Mouse (Mus musculus) kidney, postnatal 0 days (tissue): ENCODE data around the gene Tulp4. TPM values are rescaled to one million over a fixed set of nuclear protein-coding genes. Genes with fewer than 3 reads are reported as not detected.

ENCODE experiments used
- ATAC-seq: fragments of 200-750 bp; cut with Nextera tagmentation; replicated peaks from 2 replicates; pipeline ENCODE4 v1.8.0; 2017; ENCODE audit warnings: low read depth, moderate number of reproducible peaks, moderate TSS enrichment, moderate library complexity; ENCODE audit not compliant: low FRiP score
- DNase-seq: peaks from one replicate; pipeline ENCODE4 v3.0.0-alpha.2; 2016; ENCODE audit warnings: low spot score
- H3K27ac ChIP-seq: fragments of 300-500 bp; sonication (generic); 2 replicates; pipeline ENCODE4 v1.5.1; 2014; ENCODE audit warnings: mild to moderate bottlenecking
- H3K27me3 ChIP-seq: fragments of 300-500 bp; sonication (generic); 2 replicates; pipeline ENCODE4 v1.6.1; 2014; ENCODE audit warnings: low read length, mixed read lengths; ENCODE audit not compliant: insufficient read depth
- H3K36me3 ChIP-seq: fragments of 300-500 bp; sonication (generic); 2 replicates; pipeline ENCODE4 v1.6.1; 2014; ENCODE audit warnings: low read length, mixed read lengths; ENCODE audit not compliant: insufficient read depth
- H3K4me1 ChIP-seq: fragments of 300-500 bp; sonication (generic); replicated peaks from 2 replicates; pipeline ENCODE4 v1.6.1; 2014; ENCODE audit warnings: antibody characterized with exemption, low read length, mixed read lengths; ENCODE audit not compliant: insufficient read depth
- H3K4me2 ChIP-seq: fragments of 300-500 bp; sonication (generic); 2 replicates; pipeline ENCODE4 v1.6.1; 2014; ENCODE audit warnings: mild to moderate bottlenecking, low read length, moderate library complexity, mixed read lengths
- H3K4me3 ChIP-seq: fragments of 300-500 bp; sonication (generic); replicated peaks from 2 replicates; pipeline ENCODE4 v1.5.1; 2014; ENCODE audit warnings: low read depth, low read length
- H3K9ac ChIP-seq: fragments of 300-500 bp; sonication (generic); 2 replicates; pipeline ENCODE4 v1.6.1; 2014; ENCODE audit warnings: low read depth, low read length
- H3K9me3 ChIP-seq: fragments of 300-500 bp; sonication (generic); replicated peaks from 2 replicates; pipeline ENCODE4 v1.6.1; 2016; ENCODE audit warnings: low read length, inconsistent platforms, mixed read lengths
- CTCF ChIP-seq: IDR thresholded peaks from 2 replicates; pipeline ENCODE4 v1.5.1; 2016; ENCODE audit warnings: antibody characterized with exemption, low read depth, mild to moderate bottlenecking, moderate library complexity
- WGBS: fragments of 180-500 bp; shearing (Covaris S2); extraction: QIAGEN DNeasy Blood & Tissue Kit; methylation state at CpG from one replicate; pipeline ENCODE4 v1.1.7; 2014; 5-methylcytosine and 5-hydroxymethylcytosine counted together
- polyA plus RNA-seq: library from polyadenylated mRNA; unstranded; fragments of >200 nt; fragmentation: Nextera tagmentation; extraction: Ambion mirVana; gene quantifications from 2 replicates; pipeline ENCODE4 v1.2.1, GENCODE M21; 2015

Gene Tulp4
- polyA plus RNA-seq, 1 experiment from 2014 or later: 57.3 TPM

GRCm38 (mm10) chr17:6079287-6080122 lies 26.7 kb upstream of the Tulp4 start, which contains the start of the genes Serac1 and Gtf2h5:
Serac1 (minus strand) TSS chr17:6079741.
Gtf2h5 (plus strand) TSS chr17:6079786.
- no peaks in the 10 kb centered on the region for H3K9me3 ChIP-seq
- peak within 1 kb of the TSS; percentile 86 for H3K27ac ChIP-seq
- DNase-seq (peak; percentile 96), ATAC-seq (peak; percentile 98)
- TF ChIP-seq CTCF: peak; percentile 29; the same call in 1 of the 2 replicates
- H3K27me3 ChIP-seq: no peaks in the 10 kb centered on the region
- H3K4me3 ChIP-seq: peak within 1 kb of the TSS; percentile 90
- under 1% methylated on average over 70 of the region's 70 CpGs for WGBS
- no peaks in the 10 kb centered on the region; the same call in 1 of the 2 replicates for H3K4me1 ChIP-seq
- peak within 1 kb of the TSS; percentile 61 for H3K4me2 ChIP-seq
- peak within 1 kb of the TSS; percentile 86 for H3K9ac ChIP-seq
- peaks cover 4% of the 10 kb centered on the region; the same call in 1 of the 2 replicates for H3K36me3 ChIP-seq

DNA sequence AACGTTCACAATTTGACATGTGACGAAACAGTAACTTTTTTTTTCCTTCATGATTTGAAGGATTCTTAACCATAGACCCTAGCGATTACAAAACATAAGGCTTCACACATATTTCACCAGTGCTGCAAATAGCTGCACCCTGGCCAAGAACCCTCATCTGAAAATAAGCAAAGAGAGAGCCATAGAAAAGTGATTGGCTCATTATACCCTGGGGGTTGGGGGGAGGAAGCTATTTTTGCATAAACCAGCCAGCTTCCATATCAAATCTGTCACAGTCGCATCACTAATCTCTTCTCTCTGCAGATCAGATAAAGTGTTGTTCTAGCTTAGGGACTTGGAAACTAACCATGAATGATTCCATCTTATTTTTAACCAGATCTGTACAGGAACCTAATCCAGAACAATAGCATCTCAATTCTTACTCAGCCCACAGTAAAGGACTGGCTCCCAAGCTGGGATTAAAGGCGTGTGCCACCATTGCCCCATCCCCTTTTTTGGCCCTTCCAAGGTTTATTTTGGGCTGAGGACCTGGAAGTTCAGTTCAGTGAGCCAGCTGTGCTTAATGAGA lies 22.8 kb upstream of the Tulp4 start:
- no peak for TF ChIP-seq CTCF
- H3K4me1 ChIP-seq: no peaks in the 10 kb centered on the region; the same call in 1 of the 2 replicates
- no peak overlapping the region for H3K4me2 ChIP-seq
- no peaks in the 10 kb centered on the region for H3K9me3 ChIP-seq
- ATAC-seq: no peak
- no peak overlapping the region for H3K4me3 ChIP-seq
- no peak overlapping the region for H3K27ac ChIP-seq
- no peak for DNase-seq
- H3K27me3 ChIP-seq: no peaks in the 10 kb centered on the region
- H3K9ac ChIP-seq: no peak overlapping the region
- peaks cover 19% of the 10 kb centered on the region for H3K36me3 ChIP-seq
- 85% methylated on average over 5 of the region's 5 CpGs for whole genome bisulfite sequencing

GRCm38 (mm10) chr17:6091604-6092003 lies 14.6 kb upstream of the Tulp4 start:
- H3K9me3 ChIP-seq: no peaks in the 10 kb centered on the region
- no peak overlapping the region for H3K9ac ChIP-seq
- 0 out of 2 replicates have a peak, but pooled peaks cover under 1% of the 10 kb centered on the region for H3K36me3 ChIP-seq
- no peak for DNase-seq
- no peaks in the 10 kb centered on the region for H3K4me1 ChIP-seq
- H3K27ac ChIP-seq: no peak overlapping the region
- H3K4me2 ChIP-seq: no peak overlapping the region
- no peak overlapping the region for H3K4me3 ChIP-seq
- TF ChIP-seq CTCF: no peak
- no peak for ATAC-seq
- 92% methylated on average over 6 of the region's 6 CpGs for WGBS
- no peaks in the 10 kb centered on the region for H3K27me3 ChIP-seq

DNA sequence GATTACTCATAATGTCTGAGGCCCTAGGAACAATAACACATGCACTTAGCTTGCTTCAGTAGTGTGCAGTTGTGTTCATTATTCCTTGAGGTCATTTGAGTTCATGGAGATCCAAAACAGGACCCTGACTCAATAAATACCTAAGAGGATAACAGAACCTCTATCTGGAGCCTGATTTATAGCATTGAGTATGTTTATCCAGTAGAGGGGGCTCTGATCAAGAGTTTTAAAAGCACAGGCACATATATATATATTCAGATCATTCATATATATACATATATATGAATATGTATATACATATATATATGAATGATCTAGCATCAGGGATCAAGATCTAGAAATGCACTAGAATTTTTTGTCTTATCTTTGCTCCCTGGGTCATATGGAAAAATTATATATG lies 10.7 kb upstream of the Tulp4 start:
- Histone ChIP-seq H3K9me3 (no peaks in the 10 kb centered on the region), H3K4me2 (no peak overlapping the region), H3K4me3 (no peak overlapping the region), H3K27me3 (no peaks in the 10 kb centered on the region), H3K9ac (no peak overlapping the region), H3K27ac (no peak overlapping the region), H3K4me1 (no peaks in the 10 kb centered on the region), H3K36me3 (no peaks in the 10 kb centered on the region)
- TF ChIP-seq CTCF: peak; percentile 27; the same call in 1 of the 2 replicates
- DNase-seq (peak; percentile 34), ATAC-seq (no peak)

- H3K36me3 ChIP-seq: no peaks in the 10 kb centered on the region
- H3K9me3 ChIP-seq: no peaks in the 10 kb centered on the region
- H3K27me3 ChIP-seq: no peaks in the 10 kb centered on the region
- H3K4me3 ChIP-seq: no peak overlapping the region
- no peaks in the 10 kb centered on the region for H3K4me1 ChIP-seq
- whole genome bisulfite sequencing: 28% methylated on average over 4 of the region's 4 CpGs
- ATAC-seq (0 out of 2 replicates have a peak, but pooled peaks have one; percentile 49), DNase-seq (peak; percentile 78)
- peak; percentile 90 for TF ChIP-seq CTCF
- H3K27ac ChIP-seq: no peak overlapping the region
- H3K4me2 ChIP-seq: no peak overlapping the region
- no peak overlapping the region for H3K9ac ChIP-seq
Observed at GRCm38 (mm10) chr17:6097884-6098283, 8.4 kb upstream of the Tulp4 start.

- no peak for ATAC-seq
- TF ChIP-seq CTCF: no peak
Observed at GRCm38 (mm10) chr17:6102287-6102686, 4.0 kb upstream of the Tulp4 start.

More at GRCm38 (mm10) chr17:6102287-6102686, 4.0 kb upstream of the Tulp4 start:
- H3K27me3 ChIP-seq: no peaks in the 10 kb centered on the region
- no peak for DNase-seq
- no peak overlapping the region for H3K4me3 ChIP-seq
- no peak overlapping the region for H3K9ac ChIP-seq
- H3K4me1 ChIP-seq: no peaks in the 10 kb centered on the region
- H3K4me2 ChIP-seq: no peak overlapping the region
- H3K27ac ChIP-seq: no peak overlapping the region
- H3K9me3 ChIP-seq: no peaks in the 10 kb centered on the region
- no peaks in the 10 kb centered on the region for H3K36me3 ChIP-seq
- 92% methylated on average over 3 of the region's 3 CpGs for WGBS
